Mouse (Mus musculus): Measurements from ENCODE around the gene Plekhh2. TPM values are rescaled to one million over a fixed set of nuclear protein-coding genes. Genes with fewer than 3 reads are reported as not detected.
"Not testable (repeated sequence)": the region's sequence is repeated elsewhere in the genome, so short reads cannot be mapped to it uniquely, and the experiment has no call there.

Gene Plekhh2
- polyA plus RNA-seq, 1 experiment from 2014 or later: 0.31 TPM

DNA sequence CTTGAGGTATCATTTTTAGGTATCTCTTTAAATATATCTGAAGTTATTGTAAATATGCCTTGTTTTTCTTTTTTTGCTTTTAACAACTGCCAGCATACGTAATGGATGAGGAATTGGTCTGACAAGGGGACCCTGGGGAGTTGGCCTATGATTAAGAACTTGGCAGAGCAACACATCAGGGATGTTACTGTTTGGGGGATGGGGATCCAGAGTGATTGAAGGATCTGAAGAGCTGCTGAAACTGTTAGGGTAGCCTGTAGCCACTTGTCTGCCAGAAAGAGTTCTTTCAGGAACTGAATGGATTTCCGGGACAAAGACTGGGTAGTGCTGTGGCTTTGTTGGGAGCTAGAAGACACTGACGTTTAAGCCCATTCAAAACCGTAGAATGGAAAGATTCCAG is 23.5 kb downstream of the Plekhh2 start:
- no peaks in the 10 kb centered on the region for H3K36me3 ChIP-seq (replicated peaks; ENCODE audit: insufficient read depth, low read length)
- 80% methylated on average over 4 of the region's 4 CpGs for WGBS (ENCODE audit: insufficient replicate concordance)
- no peak overlapping the region for H3K4me3 ChIP-seq (ENCODE audit: low read depth, low read length)
- H3K9me3 ChIP-seq (ENCODE audit: low read length): no peaks in the 10 kb centered on the region
- H3K4me2 ChIP-seq (ENCODE audit: low read depth, low read length): no peak overlapping the region
- H3K9ac ChIP-seq (replicated peaks): no peak overlapping the region
- no peak overlapping the region for H3K27ac ChIP-seq (ENCODE audit: low read depth)
- no peak for ATAC-seq
- no peak for DNase-seq
- H3K27me3 ChIP-seq (ENCODE audit: insufficient read depth, low read length): no peaks in the 10 kb centered on the region
- no peak for TF ChIP-seq CTCF (IDR thresholded peaks at IDR 0.05; ENCODE audit: low read depth)
- H3K4me1 ChIP-seq (ENCODE audit: insufficient read depth): no peaks in the 10 kb centered on the region

GRCm38 (mm10) chr17:84537301-84537700 is 25.6 kb downstream of the Plekhh2 start:
- Histone ChIP-seq H3K9ac (replicated peaks) (no peak overlapping the region), H3K27ac (ENCODE audit: low read depth) (no peak overlapping the region), H3K4me3 (ENCODE audit: low read depth, low read length) (no peak overlapping the region), H3K36me3 (replicated peaks; ENCODE audit: insufficient read depth, low read length) (no peaks in the 10 kb centered on the region), H3K9me3 (ENCODE audit: low read length) (no peaks in the 10 kb centered on the region), H3K4me2 (ENCODE audit: low read depth, low read length) (no peak overlapping the region), H3K27me3 (ENCODE audit: insufficient read depth, low read length) (no peaks in the 10 kb centered on the region), H3K4me1 (ENCODE audit: insufficient read depth) (no peaks in the 10 kb centered on the region)
- DNase-seq (no peak), ATAC-seq (no peak)
- no peak for TF ChIP-seq CTCF (IDR thresholded peaks at IDR 0.05; ENCODE audit: low read depth)
- TF ChIP-seq EP300 (IDR thresholded peaks at IDR 0.05; ENCODE audit: low read depth): no peak
- WGBS (ENCODE audit: insufficient replicate concordance): 83% methylated on average over 6 of the region's 6 CpGs

DNA sequence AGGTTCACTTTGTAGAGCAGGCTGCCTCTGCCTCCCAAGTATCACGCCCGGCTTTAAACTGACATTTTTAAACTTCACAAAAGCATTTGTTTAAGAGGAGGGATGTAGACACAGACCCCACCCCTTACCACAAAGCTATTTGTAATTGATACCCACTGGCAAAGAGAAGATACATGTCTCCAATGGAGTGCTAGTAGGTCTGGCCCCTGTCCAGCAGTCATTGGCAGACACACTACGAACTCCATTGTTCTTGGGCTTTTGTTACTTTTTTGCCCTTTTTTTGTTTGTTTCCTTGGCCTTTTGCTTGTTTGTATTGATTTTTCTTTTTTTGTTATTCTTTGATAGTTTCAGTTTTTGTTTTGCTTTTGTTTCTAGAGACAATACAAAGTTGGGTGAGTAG is 26.3 kb downstream of the Plekhh2 start:
- Histone ChIP-seq H3K4me3 (ENCODE audit: low read depth, low read length) (no peak overlapping the region), H3K27ac (ENCODE audit: low read depth) (no peak overlapping the region), H3K36me3 (replicated peaks; ENCODE audit: insufficient read depth, low read length) (no peaks in the 10 kb centered on the region), H3K9me3 (ENCODE audit: low read length) (no peaks in the 10 kb centered on the region), H3K4me2 (ENCODE audit: low read depth, low read length) (no peak overlapping the region), H3K4me1 (ENCODE audit: insufficient read depth) (no peaks in the 10 kb centered on the region), H3K9ac (replicated peaks) (no peak overlapping the region), H3K27me3 (ENCODE audit: insufficient read depth, low read length) (no peaks in the 10 kb centered on the region)
- 90% methylated on average over 3 of the region's 3 CpGs for WGBS (ENCODE audit: insufficient replicate concordance)
- no peak for DNase-seq
- no peak for ATAC-seq
- no peak for TF ChIP-seq EP300 (IDR thresholded peaks at IDR 0.05; ENCODE audit: low read depth)
- no peak for TF ChIP-seq CTCF (IDR thresholded peaks at IDR 0.05; ENCODE audit: low read depth)

DNA sequence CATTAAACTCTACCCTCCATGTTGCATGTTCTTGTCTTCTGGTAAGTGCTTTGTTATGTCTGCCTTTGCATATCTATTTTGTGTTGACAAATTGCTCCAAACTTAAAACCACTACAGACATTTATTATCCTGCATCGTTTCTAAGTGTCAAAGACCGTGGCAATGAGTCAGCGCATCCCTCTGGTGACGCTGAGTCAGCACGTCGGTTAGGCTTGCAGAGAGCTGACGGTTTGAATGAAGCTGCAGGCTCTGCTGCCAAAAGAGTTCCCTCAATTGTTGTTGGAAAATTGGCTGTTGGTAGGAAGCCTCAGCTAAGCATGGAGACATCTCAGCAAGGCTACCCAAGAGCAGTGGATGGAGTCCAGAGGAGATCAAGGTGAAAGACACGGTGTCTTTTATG is 28.9 kb downstream of the Plekhh2 start:
- WGBS (ENCODE audit: insufficient replicate concordance): 54% methylated on average over 8 of the region's 8 CpGs
- no peaks in the 10 kb centered on the region for H3K36me3 ChIP-seq (replicated peaks; ENCODE audit: insufficient read depth, low read length)
- no peaks in the 10 kb centered on the region for H3K9me3 ChIP-seq (ENCODE audit: low read length)
- H3K4me1 ChIP-seq (ENCODE audit: insufficient read depth): no peaks in the 10 kb centered on the region
- DNase-seq: no peak
- TF ChIP-seq EP300 (IDR thresholded peaks at IDR 0.05; ENCODE audit: low read depth) (no peak), CTCF (IDR thresholded peaks at IDR 0.05; ENCODE audit: low read depth) (no peak)
- no peak overlapping the region for H3K27ac ChIP-seq (ENCODE audit: low read depth)
- H3K27me3 ChIP-seq (ENCODE audit: insufficient read depth, low read length): no peaks in the 10 kb centered on the region
- H3K4me3 ChIP-seq (ENCODE audit: low read depth, low read length): no peak overlapping the region
- ATAC-seq: no peak
- no peak overlapping the region for H3K9ac ChIP-seq (replicated peaks)
- H3K4me2 ChIP-seq (ENCODE audit: low read depth, low read length): no peak overlapping the region

GRCm38 (mm10) chr17:84550902-84551877 is 39.5 kb downstream of the Plekhh2 start:
- DNase-seq: no peak
- H3K27ac ChIP-seq (ENCODE audit: low read depth): no peak overlapping the region
- H3K4me1 ChIP-seq (ENCODE audit: insufficient read depth): no peaks in the 10 kb centered on the region
- H3K27me3 ChIP-seq (ENCODE audit: insufficient read depth, low read length): no peaks in the 10 kb centered on the region
- no peak overlapping the region for H3K9ac ChIP-seq (replicated peaks)
- ATAC-seq: no peak
- no peaks in the 10 kb centered on the region for H3K9me3 ChIP-seq (ENCODE audit: low read length)
- no peak overlapping the region for H3K4me2 ChIP-seq (ENCODE audit: low read depth, low read length)
- TF ChIP-seq EP300 (IDR thresholded peaks at IDR 0.05; ENCODE audit: low read depth) (no peak), CTCF (IDR thresholded peaks at IDR 0.05; ENCODE audit: low read depth) (no peak)
- WGBS (ENCODE audit: insufficient replicate concordance): 72% methylated on average over 5 of the region's 5 CpGs
- no peak overlapping the region for H3K4me3 ChIP-seq (ENCODE audit: low read depth, low read length)
- H3K36me3 ChIP-seq (replicated peaks; ENCODE audit: insufficient read depth, low read length): no peaks in the 10 kb centered on the region

- no peaks in the 10 kb centered on the region for H3K4me1 ChIP-seq (ENCODE audit: insufficient read depth)
Measured at GRCm38 (mm10) chr17:84552230-84552629, 40.5 kb downstream of the Plekhh2 start.

DNA sequence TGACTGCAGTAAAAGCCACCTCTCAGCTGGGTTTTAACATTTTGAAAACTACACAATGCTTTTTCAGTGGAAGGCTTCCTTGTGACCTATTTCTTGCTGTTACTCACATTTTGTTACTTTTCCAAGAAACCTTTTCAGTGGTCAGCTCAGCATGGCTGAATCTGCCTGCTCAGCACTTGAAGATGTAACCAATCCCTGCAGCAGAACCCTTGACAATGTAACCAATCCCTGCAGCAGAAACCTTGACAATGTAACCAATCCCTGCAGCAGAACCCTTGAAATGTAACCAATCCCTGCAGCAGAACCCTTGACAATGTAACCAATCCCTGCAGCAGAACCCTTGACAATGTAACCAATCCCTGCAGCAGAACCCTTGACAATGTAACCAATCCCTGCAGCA is 52.6 kb downstream of the Plekhh2 start:
- not testable (repeated sequence) for H3K36me3 ChIP-seq (replicated peaks; ENCODE audit: insufficient read depth, low read length); ATAC-seq

More at GRCm38 (mm10) chr17:84552230-84552629, 40.5 kb downstream of the Plekhh2 start:
- TF ChIP-seq CTCF (IDR thresholded peaks at IDR 0.05; ENCODE audit: low read depth): no peak
- no peak for TF ChIP-seq EP300 (IDR thresholded peaks at IDR 0.05; ENCODE audit: low read depth)
- ATAC-seq (no peak), DNase-seq (no peak)
- Histone ChIP-seq H3K27me3 (ENCODE audit: insufficient read depth, low read length) (no peaks in the 10 kb centered on the region), H3K4me2 (ENCODE audit: low read depth, low read length) (no peak overlapping the region), H3K36me3 (replicated peaks; ENCODE audit: insufficient read depth, low read length) (no peaks in the 10 kb centered on the region), H3K9ac (replicated peaks) (no peak overlapping the region), H3K9me3 (ENCODE audit: low read length) (no peaks in the 10 kb centered on the region), H3K27ac (ENCODE audit: low read depth) (no peak overlapping the region), H3K4me3 (ENCODE audit: low read depth, low read length) (no peak overlapping the region)
- 65% methylated on average over 5 of the region's 5 CpGs for WGBS (ENCODE audit: insufficient replicate concordance)

More for the DNA sequence above, 52.6 kb downstream of the Plekhh2 start:
- H3K4me2 ChIP-seq (ENCODE audit: low read depth, low read length); H3K27me3 ChIP-seq (ENCODE audit: insufficient read depth, low read length); H3K9me3 ChIP-seq (ENCODE audit: low read length); H3K9ac ChIP-seq (replicated peaks); H3K4me1 ChIP-seq (ENCODE audit: insufficient read depth); H3K4me3 ChIP-seq (ENCODE audit: low read depth, low read length); H3K27ac ChIP-seq (ENCODE audit: low read depth); DNase-seq: not testable (repeated sequence)
